Mouse (Mus musculus) lung, adult 2 months (tissue): ENCODE results near the gene Necap2. TPM values are rescaled to one million over a fixed set of nuclear protein-coding genes. Genes with fewer than 3 reads are reported as not detected.

ENCODE experiments used
- DNase-seq: peaks from one replicate; pipeline ENCODE4 v3.0.0; 2022
- H3K4me1 ChIP-seq: fragments of 200-500 bp; 2 replicates; pipeline ENCODE4 v1.6.1; 2011; ENCODE audit warnings: low read length; ENCODE audit not compliant: control insufficient read depth, insufficient read depth
- H3K4me3 ChIP-seq: fragments of 200-500 bp; replicated peaks from 2 replicates; pipeline ENCODE3; 2011; ENCODE audit warnings: low read depth, mild to moderate bottlenecking, control low read depth, low read length; ENCODE audit errors: extremely low read depth
- CTCF ChIP-seq: fragments of 200-500 bp; IDR thresholded peaks from 2 replicates; pipeline ENCODE4 v1.5.1; 2011; ENCODE audit warnings: mild to moderate bottlenecking, low read length, control low read depth; ENCODE audit not compliant: insufficient read depth
- POLR2A ChIP-seq: fragments of 200-500 bp; IDR thresholded peaks from 2 replicates; pipeline ENCODE4 v1.6.1; 2011; ENCODE audit warnings: low read depth, mild to moderate bottlenecking, control low read depth, low read length, borderline replicate concordance; ENCODE audit errors: extremely low read depth
- WGBS: fragments of 180-500 bp; shearing (Covaris S2); methylation state at CpG from one replicate; pipeline ENCODE4 v1.1.7; 2018; 5-methylcytosine and 5-hydroxymethylcytosine counted together
- polyA plus RNA-seq: library from polyadenylated mRNA; depleted of rRNA; stranded (reverse); fragments of >200 nt; gene quantifications from 2 replicates; pipeline ENCODE4 v1.2.3, GENCODE M21; 2012

Necap2 gene
- polyA plus RNA-seq, 1 experiment: 85.5 TPM

- Histone ChIP-seq H3K4me3 (no peak overlapping the region), H3K4me1 (peaks cover 16% of the 10 kb centered on the region)
- WGBS: 70% methylated on average over 18 of the region's 18 CpGs
- TF ChIP-seq CTCF: no peak
- no peak for TF ChIP-seq POLR2A
- DNase-seq: no peak
These were observed 467 bp upstream of the Necap2 start for GRCm38 (mm10) chr4:141078510-141079137.

DNA sequence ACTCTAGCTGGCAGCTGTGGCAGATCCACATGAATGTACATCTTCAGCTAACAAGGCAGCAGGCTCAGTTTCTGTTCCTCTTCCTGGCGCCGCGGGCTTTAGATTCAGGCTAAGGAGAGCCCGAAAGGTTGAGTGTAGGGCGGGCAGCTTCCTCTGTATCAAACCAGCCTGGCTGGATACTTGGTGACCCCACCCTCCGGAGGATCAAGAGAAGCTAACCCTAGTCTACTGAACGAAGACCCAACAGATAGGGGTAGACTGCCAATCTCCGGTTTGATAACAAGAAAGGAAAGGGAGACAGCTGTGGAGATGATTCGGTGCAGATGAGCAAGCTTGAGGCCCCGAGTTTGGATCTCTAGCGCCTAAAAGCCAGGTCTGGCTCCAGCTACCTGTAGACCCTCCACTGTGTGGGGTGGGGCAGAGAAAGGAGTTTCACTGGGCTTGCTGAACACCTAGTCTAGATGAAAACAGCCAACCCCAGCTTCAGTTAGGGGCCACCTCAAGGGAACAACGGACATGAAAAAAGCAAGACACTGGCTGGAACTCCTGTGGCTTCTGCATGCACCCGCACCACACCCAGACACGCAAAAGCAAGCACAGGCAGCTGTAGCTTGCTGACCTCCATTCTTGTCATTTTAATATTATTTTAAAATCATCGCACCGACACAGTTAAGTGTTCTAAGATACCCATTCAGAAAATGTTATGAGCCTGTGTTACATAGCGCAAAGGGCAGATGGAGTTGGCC lies 1.2 kb downstream of the Necap2 start:
- Histone ChIP-seq H3K4me1 (peaks cover 16% of the 10 kb centered on the region), H3K4me3 (peak overlapping the region; percentile 97)
- TF ChIP-seq CTCF (no peak), POLR2A (no peak)
- DNase-seq: no peak
- 52% methylated on average over 17 of the region's 17 CpGs for WGBS

- WGBS: 85% methylated on average over 4 of the region's 4 CpGs
- TF ChIP-seq POLR2A: no peak
- no peak for TF ChIP-seq CTCF
- no peak for DNase-seq
- Histone ChIP-seq H3K4me3 (no peak overlapping the region), H3K4me1 (peaks cover 16% of the 10 kb centered on the region)
These were observed 4.0 kb downstream of the Necap2 start for GRCm38 (mm10) chr4:141074109-141074508.

GRCm38 (mm10) chr4:141073661-141074060 lies 4.5 kb downstream of the Necap2 start:
- TF ChIP-seq CTCF (no peak), POLR2A (no peak)
- peak; percentile 66 for DNase-seq
- Histone ChIP-seq H3K4me3 (no peak overlapping the region), H3K4me1 (peaks cover 16% of the 10 kb centered on the region)
- 45% methylated on average over 9 of the region's 9 CpGs for whole genome bisulfite sequencing

DNA sequence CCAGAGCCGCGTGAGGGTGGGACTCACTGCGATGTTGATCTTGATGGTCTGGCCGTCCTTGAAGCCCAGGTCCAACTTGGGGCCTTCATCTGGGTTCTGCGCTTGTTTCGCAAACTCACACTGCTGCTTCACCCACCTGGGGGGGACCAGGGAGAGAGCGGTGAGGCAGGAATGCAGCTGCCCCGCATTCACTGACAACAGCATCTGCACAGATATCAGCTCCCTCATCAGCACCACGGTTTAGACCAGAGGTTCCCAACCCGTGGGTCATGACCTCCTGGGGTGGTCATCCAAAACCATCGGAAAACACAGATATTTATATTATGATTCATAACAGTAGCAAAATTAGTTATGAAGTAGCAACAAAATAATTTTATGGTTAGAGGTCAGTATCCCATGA lies 5.7 kb downstream of the Necap2 start:
- Histone ChIP-seq H3K4me3 (no peak overlapping the region), H3K4me1 (peaks cover 16% of the 10 kb centered on the region)
- 82% methylated on average over 11 of the region's 11 CpGs for WGBS
- TF ChIP-seq CTCF: no peak
- TF ChIP-seq POLR2A: no peak
- no peak for DNase-seq

GRCm38 (mm10) chr4:141069731-141070130 lies 8.4 kb downstream of the Necap2 start:
- WGBS: 49% methylated on average over 4 of the region's 4 CpGs
- TF ChIP-seq POLR2A: no peak
- TF ChIP-seq CTCF: peak; percentile 82
- H3K4me1 ChIP-seq: peaks cover 7% of the 10 kb centered on the region
- DNase-seq: peak; percentile 58
- H3K4me3 ChIP-seq: no peak overlapping the region

GRCm38 (mm10) chr4:141068655-141069054 lies 9.5 kb downstream of the Necap2 start:
- no peak for TF ChIP-seq POLR2A
- WGBS: 87% methylated on average over 8 of the region's 8 CpGs

DNA sequence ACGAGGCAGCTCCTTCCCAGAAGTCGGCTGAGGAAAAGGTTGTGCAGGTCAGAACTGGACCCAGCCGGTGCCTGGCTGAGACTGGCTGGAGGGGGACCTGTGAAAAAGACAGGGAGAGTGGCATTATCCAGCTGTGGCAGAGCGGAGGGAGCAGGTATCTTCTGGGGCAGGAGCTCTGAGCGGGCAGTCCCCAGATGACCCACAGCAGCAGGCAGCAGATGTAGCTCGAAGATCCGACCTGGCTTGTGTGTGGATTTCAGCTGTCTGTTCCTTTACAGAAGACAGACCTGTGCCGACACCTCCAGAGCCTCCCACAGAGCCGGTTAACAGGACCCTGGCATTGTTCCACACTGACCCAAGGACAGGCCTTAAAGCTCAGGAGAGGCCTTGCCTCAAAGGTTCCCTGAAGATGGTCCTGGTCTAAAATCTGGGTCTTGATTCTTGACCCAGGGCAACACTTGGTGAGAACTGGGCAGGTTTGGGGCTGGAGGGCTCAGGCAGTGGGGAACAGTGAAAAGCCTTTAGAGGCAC lies 10.6 kb downstream of the Necap2 start:
- WGBS: 65% methylated on average over 9 of the region's 9 CpGs
- peak; percentile 19 for DNase-seq
- H3K4me1 ChIP-seq: peaks cover 3% of the 10 kb centered on the region
- H3K4me3 ChIP-seq: no peak overlapping the region
- TF ChIP-seq POLR2A: no peak
- no peak for TF ChIP-seq CTCF

More at GRCm38 (mm10) chr4:141068655-141069054, 9.5 kb downstream of the Necap2 start:
- H3K4me1 ChIP-seq: peaks cover 3% of the 10 kb centered on the region
- DNase-seq: no peak
- no peak overlapping the region for H3K4me3 ChIP-seq

DNA sequence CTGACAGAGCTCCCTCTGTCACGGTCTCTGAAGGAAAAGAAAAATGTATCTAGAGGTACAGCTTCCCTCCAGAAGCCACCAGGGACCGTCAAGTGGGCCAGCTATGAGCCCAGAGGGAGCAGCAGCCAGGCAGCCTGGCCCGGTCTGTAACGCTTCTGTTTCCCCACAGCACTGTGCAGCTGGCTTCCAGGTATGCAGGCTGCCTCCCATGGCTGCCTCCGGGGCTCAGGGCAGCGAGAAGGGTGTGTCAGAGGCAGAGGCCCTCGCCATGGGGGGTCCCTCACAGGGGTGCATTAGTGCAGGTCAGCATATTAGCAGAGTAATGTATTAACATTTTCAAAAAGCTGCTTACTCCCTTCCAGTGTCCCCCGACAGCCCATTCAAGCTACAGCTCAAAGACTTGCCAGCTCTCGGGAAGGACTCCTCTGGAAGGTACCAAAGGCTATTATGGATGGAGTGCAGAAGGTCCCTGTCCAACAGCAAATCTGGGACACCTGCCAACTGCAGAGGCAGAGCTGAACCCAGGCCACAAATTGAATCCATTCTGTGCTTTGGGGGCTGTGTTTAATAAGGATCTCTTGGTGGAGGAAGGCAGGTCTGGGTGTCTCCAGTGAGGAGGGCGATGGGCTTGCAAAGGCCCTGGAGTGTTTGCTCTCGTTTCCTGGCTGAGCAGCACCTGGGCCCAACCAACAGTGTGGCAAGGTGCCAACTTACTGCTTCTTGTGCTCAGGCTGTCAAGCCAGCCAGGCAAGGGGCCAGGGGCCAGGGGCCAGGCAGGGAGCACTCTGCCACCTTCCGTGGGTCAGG lies 11.2 kb downstream of the Necap2 start:
- peaks cover 3% of the 10 kb centered on the region for H3K4me1 ChIP-seq
- no peak for TF ChIP-seq POLR2A
- TF ChIP-seq CTCF: no peak
- no peak overlapping the region for H3K4me3 ChIP-seq
- peak; percentile 48 for DNase-seq
- WGBS: 60% methylated on average over 12 of the region's 12 CpGs
